Mouse (Mus musculus): ENCODE measurements around the gene Aste1.

- TF ChIP-seq CTCF (IDR thresholded peaks at IDR 0.05; ENCODE audit: control insufficient read depth, insufficient read depth, low read length) (no peak), POLR2A (IDR thresholded peaks at IDR 0.05; ENCODE audit: borderline replicate concordance, control insufficient read depth, low read depth, low read length) (peak; percentile 69; the same call in 1 of the 2 replicates)
Observed at GRCm38 (mm10) chr9:105395218-105395627, at the start of gene Aste1, which contains the start of gene Nek11.

Data from bone marrow, adult 2 months (tissue).